Mouse (Mus musculus): ENCODE results near the gene Rpp14.

DNA sequence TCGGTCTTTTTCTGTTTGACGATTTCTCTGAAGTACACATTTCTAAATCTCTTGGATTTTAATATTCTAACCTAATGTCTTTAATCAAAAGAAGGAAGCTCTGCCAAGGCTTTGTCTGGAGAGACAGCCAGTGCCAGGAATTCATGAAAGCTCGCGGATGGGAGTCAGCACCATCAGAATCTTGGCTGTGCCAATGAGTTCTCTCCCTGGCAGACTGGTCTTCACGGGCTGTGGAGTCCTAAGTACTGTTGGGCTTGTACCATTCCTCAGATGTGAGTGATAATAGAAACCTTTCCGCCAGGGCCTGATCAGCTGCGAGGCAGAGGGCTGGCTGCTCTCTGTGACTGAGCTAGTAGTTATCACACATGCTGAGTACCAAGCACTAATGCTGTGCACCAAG is 43.0 kb downstream of the Rpp14 start:
- TF ChIP-seq CTCF (IDR thresholded peaks at IDR 0.05; ENCODE audit: low read depth) (no peak), EP300 (IDR thresholded peaks at IDR 0.05; ENCODE audit: low read depth) (no peak)

Data from liver, postnatal 0 days (tissue).